Mouse (Mus musculus): ENCODE data around the gene Togaram2.
"Not testable (repeated sequence)": the region's sequence is repeated elsewhere in the genome, so short reads cannot be mapped to it uniquely, and the experiment has no call there.

Gene Togaram2

DNA sequence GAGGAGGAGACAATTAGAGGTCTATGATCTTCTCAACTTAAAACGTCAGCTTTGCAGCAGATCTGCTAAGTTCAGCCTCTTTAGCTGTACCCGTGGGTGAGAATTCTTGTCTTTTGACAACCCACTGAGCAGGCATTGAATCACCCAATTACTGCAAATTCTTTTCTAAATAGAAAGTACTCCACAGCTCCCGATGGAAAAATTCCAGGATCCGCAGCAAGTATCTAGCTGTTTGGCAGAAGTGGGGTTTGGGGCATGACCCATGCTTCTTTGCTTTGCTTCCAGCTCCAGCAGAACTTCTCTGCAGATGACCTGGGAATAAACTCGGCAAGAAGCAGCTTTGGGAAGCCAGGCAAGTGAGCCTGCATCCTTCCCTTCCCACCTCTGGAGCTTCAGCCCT lies 69.9 kb downstream of the Togaram2 start:
- DNase-seq = no peak

DNA sequence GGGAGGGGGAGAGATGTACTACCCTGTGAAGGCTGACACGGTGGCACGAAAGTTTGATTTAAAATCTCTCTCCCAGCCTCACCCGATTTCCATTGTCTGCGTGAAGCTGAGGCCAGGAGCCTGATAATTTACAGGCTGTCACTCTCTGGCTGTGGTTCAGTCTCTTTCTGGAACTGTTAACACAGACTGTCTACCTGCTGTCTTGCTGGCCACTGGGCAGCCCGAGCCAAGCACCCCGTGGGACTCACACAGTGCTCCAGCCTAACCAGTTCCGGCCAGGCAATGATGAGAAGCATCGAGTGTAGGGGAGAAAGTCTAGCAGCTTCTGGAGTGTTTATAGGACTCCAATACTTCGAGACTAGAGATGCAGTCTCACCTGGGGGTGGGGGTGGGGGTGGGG lies 73.1 kb downstream of the Togaram2 start:
- no peak for DNase-seq

DNA sequence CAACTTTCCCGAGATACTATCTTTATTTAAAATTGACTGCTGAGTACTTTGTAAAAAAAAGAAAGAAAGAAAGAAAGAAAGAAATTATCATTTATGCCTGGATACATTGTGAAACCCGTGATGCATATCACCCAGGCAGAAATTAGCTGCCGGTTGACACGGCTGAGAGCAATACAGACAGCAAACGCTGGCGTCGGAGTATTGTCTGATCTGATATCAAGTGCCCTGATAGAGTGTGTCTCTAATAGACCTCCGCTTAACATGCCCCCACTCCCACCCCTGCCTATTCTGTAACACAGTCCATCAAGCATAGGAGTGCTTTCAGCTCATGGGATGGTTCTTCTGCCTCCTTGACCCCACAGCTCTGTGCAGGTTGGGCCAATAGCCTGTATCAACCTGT lies 74.5 kb downstream of the Togaram2 start:
- DNase-seq = no peak

DNA sequence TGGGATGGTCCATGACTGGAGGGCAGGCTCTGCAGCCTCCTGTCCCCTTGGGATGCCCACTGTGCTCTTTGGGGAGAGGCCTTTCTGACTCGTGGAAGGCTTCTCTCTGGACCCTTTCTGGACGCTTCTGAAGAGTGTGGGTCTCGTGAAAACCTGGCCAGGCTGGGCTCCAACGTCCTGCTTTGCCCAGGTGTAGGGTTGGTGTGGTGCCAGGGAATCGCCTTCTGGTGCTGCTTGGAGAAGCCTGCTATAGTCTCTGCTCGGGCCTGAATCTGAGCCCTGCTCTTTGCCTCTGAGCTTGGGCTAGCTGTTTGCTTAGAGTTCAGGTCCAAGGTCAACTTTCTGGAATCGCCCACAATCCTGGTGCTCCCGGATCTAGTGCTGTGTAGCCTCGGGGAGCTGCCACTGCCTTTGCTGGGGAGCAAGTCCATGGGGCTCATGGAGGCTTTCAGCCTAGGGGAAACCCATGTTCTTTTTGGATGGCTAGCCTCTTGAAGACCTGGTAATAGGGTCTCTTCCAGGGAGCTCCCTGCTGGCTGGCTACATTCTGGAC lies 76.6 kb downstream of the Togaram2 start:
- DNase-seq = no peak

DNA sequence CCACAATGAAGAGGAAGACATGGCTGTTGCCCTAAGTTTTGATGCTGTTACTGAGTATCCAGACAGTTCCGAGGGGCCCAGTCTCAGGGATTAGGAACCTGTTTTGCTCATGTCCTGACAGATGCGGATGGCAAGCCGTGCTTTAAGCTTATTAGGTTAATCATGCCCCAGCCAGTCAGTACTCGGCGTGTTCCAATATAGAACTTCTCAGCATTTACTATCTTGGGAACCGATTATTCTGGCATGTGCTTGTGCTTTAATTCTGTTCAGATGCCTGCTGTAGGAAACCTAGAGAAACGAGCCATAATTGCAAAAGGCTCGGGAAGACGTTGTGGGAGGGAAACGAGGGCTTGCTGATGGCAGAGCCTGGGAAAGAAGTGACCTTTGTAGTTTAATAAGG lies 79.8 kb downstream of the Togaram2 start, which contains the start of gene Pcare:
Pcare (minus strand) TSS at position 64 of the 400 bp plus-strand sequence.
- DNase-seq = peak; percentile 78

DNA sequence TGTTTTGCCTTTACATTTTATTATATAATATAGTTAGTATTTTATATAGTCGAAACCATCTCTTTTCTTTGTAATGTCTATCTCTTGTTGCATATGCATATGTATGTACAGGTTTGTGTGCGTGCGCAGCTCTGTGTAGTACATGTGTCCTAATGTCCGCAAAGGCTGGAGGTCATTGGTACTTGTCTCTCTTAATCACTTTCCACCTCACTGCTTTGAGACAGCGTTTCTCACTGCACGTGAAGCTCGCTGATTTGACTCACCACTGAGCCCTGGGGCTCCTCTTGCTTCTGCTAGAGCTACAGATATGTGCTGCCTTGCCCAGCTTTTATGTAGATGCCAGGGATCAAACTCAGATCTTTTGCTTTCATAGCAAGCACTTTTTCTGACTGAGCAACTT lies 87.5 kb downstream of the Togaram2 start:
- DNase-seq = peak; percentile 75

DNA sequence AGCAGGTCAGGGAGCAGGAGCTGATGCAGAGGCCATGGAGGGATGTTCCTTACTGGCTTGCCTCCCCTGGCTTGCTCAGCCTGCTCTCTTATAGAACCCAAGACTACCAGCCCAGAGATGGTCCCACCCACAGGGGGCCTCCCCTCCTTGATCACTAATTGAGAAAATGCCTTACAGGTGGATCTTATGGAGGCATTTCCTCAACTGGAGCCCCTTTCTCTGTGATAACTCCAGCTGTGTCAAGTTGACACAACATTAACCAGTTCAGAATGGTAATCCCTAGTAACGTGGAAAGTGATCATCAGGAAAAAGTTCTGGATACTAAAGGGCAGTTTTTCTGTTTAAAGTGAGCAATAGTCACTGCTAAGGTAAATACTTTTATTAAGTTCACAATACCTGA lies 95.1 kb downstream of the Togaram2 start, which contains the start of gene Clip4:
Clip4 (plus strand) TSS at position 301 of the 400 bp plus-strand sequence.
- DNase-seq = not testable (repeated sequence)

DNA sequence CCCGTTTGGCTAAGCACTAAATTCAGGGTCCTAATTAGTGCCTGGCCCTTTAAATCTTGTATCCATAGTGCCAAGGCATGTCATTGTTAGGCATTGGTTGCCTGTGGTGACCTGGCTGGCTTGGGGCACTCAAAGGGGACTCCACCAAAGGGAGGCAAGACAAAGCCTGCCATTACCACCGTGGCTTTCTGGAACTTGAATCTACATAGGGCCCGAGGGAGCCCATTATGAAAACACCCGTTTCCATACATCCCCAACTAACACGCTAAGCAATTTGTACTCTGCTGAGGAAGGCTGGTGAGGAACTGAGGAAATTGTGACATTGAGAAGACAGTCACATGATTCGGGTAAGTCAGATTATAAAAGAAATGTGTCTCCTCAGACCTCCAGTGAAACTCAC lies 96.5 kb downstream of the Togaram2 start:
- peak; percentile 88 for DNase-seq

DNA sequence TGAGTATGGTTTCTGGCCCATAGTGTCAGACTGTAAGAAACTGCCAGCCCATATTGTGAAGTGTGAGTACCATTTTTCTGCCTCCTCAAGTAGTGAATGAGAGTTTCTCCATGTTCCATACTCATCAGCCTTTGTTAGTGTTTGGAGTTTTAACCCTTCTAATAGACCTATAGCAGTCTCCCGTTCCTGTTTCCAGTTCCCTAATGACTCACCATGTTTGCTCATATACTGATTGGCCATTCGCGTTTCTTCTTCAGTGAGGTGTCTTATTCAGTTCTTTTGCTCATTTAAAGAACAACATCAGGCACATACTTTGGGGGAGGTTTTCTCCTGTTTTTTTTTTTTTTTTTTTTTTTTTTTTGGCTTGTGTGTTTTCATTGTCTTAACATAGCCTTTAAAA lies 97.6 kb downstream of the Togaram2 start:
- DNase-seq = no peak

DNA sequence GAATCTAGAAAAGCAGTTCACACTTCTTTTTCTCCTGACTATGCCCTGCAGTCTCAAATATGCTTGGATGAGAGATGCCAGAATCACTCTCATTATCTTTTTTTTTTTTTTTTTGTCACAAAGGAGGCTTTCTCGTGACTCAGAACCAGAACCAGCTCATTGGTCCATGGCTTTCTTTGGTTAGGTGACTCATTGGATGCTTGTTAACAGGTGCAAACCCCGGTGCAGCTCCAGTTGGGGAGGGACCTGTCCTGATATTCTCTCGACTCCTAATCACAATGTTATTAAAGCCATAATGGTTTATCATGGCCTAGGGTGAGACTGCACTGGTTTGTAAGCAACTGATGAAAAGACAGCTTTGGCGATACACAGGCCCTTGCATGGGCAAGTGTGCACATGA lies 101.1 kb downstream of the Togaram2 start:
- DNase-seq = no peak

DNA sequence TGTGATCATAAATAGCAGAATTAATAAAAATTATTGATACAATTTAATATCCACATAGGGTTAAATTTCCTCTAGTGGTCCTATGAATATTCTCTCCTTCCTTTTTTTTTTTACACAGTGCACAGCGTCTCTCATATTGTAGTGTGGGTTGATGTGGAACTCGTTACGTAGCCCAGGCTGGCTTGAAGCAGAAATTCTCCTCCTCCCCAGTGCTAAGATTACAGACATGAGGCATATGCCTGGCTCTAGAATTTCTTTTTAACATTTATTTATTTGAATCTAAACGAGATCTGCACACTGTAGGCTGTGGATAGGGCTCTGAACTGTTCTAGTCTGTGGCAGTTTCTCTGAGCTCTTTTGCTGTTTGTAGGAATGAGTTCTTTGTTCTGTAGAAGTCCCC lies 102.2 kb downstream of the Togaram2 start:
- DNase-seq = no peak

DNA sequence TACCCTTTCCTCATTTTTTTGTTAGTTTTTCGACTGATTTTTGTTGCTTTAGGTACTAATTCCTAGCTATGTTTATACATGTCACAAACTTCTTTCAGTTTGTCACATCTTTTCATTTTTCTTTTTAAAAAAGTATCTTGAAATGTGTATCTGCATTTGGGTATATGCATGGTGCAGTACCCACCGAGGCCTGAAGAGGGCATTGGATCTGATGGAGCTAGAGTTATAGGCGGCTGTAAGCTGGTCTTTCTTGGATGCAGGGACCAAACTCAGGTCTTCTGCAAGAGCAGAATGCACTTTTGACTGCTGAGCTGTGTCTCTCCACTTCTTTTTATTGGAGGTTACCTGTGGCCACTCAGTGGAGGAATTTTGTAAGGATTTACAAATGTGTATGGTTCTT lies 105.6 kb downstream of the Togaram2 start:
- DNase-seq = no peak
